Mouse (Mus musculus) kidney, adult 2 months (tissue): ENCODE measurements around the gene Frmd4a.

Experiments
- CTCF ChIP-seq: fragments of 200-500 bp; conservative IDR thresholded peaks from 2 replicates; pipeline ENCODE4 v1.5.1; 2011; ENCODE audit warnings: low read depth, mild to moderate bottlenecking, control low read depth, low read length, moderate library complexity, mixed read lengths; ENCODE audit not compliant: insufficient read depth, insufficient read length
- POLR2A ChIP-seq: fragments of 200-500 bp; IDR thresholded peaks from one replicate; pipeline ENCODE4 v1.6.1; 2011; ENCODE audit warnings: low read depth, low read length, control low read depth

DNA sequence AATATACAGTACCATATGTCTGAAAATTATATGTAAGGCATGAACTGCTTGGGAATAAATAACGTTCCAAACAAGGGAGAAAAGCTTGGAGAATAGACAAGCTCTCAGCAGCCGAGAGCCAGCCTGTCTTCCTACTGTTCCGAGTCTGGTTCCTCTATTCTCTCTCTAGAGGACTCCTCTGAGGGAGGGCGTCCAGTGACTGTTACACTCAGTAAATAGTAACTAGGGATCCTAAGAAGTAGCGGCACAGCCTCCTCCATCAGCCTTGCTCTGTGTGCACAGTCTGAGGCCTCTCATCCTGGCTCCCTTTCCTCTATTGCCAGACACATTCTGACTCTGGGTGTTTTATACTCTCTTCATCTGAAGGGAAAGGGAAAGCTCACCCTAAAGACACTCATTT is 492.2 kb downstream of the Frmd4a start:
- TF ChIP-seq CTCF: no peak
- TF ChIP-seq POLR2A: no peak
